Mouse (Mus musculus): ENCODE results near the gene Lpin3.

Lpin3 gene

GRCm38 (mm10) chr2:160880453-160881195 is at the start of gene Lpin3:
Gene Lpin3, plus strand, starts transcription at chr2:160880670.
- DNase-seq: no peak

- DNase-seq: no peak
Measured at GRCm38 (mm10) chr2:160840838-160841237, 39.6 kb upstream of the Lpin3 start.

- DNase-seq: no peak
Measured at GRCm38 (mm10) chr2:160847664-160848063, 32.8 kb upstream of the Lpin3 start.

GRCm38 (mm10) chr2:160848186-160848585 is 32.3 kb upstream of the Lpin3 start:
- DNase-seq: no peak

GRCm38 (mm10) chr2:160849617-160850240 is 30.7 kb upstream of the Lpin3 start:
- no peak for DNase-seq

GRCm38 (mm10) chr2:160850360-160850759 is 30.1 kb upstream of the Lpin3 start:
- DNase-seq: no peak

GRCm38 (mm10) chr2:160854687-160855086 is 25.8 kb upstream of the Lpin3 start:
- DNase-seq: peak in 1 of 2 experiments; percentile 53

GRCm38 (mm10) chr2:160856359-160857102 is 23.9 kb upstream of the Lpin3 start:
- no peak for DNase-seq

GRCm38 (mm10) chr2:160860363-160860762 is 20.1 kb upstream of the Lpin3 start:
- DNase-seq: no peak

GRCm38 (mm10) chr2:160864112-160864511 is 16.4 kb upstream of the Lpin3 start:
- DNase-seq: no peak

- peak; percentile 48 to 56 for DNase-seq
Measured at GRCm38 (mm10) chr2:160865266-160865665, 15.2 kb upstream of the Lpin3 start.

- no peak for DNase-seq
Measured at GRCm38 (mm10) chr2:160869446-160869845, 11.0 kb upstream of the Lpin3 start.

- DNase-seq: no peak
Measured at GRCm38 (mm10) chr2:160871310-160871709, 9.2 kb upstream of the Lpin3 start.

GRCm38 (mm10) chr2:160872395-160872794 is 8.1 kb upstream of the Lpin3 start:
- peak; percentile 85 to 91 for DNase-seq

- peak; percentile 93 to 98 for DNase-seq
Measured at GRCm38 (mm10) chr2:160872890-160873382, 7.5 kb upstream of the Lpin3 start, which contains the start of gene Zhx3. Gene Zhx3, minus strand, starts transcription at chr2:160872998.

GRCm38 (mm10) chr2:160874231-160874877 is 6.1 kb upstream of the Lpin3 start:
- no peak for DNase-seq

- DNase-seq: no peak
Measured at GRCm38 (mm10) chr2:160876115-160876514, 4.4 kb upstream of the Lpin3 start.

- no peak for DNase-seq
Measured at GRCm38 (mm10) chr2:160881462-160882101, 1.1 kb downstream of the Lpin3 start.

- DNase-seq: peak in 1 of 2 experiments; percentile 42
Measured at GRCm38 (mm10) chr2:160882436-160882835, 2.0 kb downstream of the Lpin3 start.

- no peak for DNase-seq
Measured at GRCm38 (mm10) chr2:160883912-160884311, 3.4 kb downstream of the Lpin3 start.

- DNase-seq: peak; percentile 41 to 74
Measured at GRCm38 (mm10) chr2:160884830-160885229, 4.4 kb downstream of the Lpin3 start.

GRCm38 (mm10) chr2:160886221-160886620 is 5.8 kb downstream of the Lpin3 start:
- DNase-seq: no peak

All from cerebellum, postnatal 25 days (tissue).